Mouse (Mus musculus) olfactory bulb, adult 2 months (tissue): ENCODE results near the gene Dact1. TPM values are rescaled to one million over a fixed set of nuclear protein-coding genes. Genes with fewer than 3 reads are reported as not detected.

Experiments
- H3K27ac ChIP-seq: fragments of 200-500 bp; 2 replicates; pipeline ENCODE4 v1.5.1; 2012; ENCODE audit warnings: low read depth, low read length; ENCODE audit not compliant: insufficient read depth
- H3K4me1 ChIP-seq: fragments of 200-500 bp; 2 replicates; pipeline ENCODE4 v1.6.1; 2012; ENCODE audit warnings: low read length; ENCODE audit not compliant: control insufficient read depth, insufficient read depth
- H3K4me3 ChIP-seq: fragments of 200-500 bp; 2 replicates; pipeline ENCODE4 v1.5.1; 2012; ENCODE audit warnings: mild to moderate bottlenecking, low read depth, low read length, moderate library complexity; ENCODE audit not compliant: insufficient read depth
- CTCF ChIP-seq: fragments of 200-500 bp; IDR thresholded peaks from 2 replicates; pipeline ENCODE4 v1.5.1; 2012; ENCODE audit warnings: low read depth, mild to moderate bottlenecking, low read length, moderate library complexity; ENCODE audit not compliant: insufficient read depth
- POLR2A ChIP-seq: fragments of 200-500 bp; IDR thresholded peaks from 2 replicates; pipeline ENCODE4 v1.6.1; 2012; ENCODE audit warnings: mild to moderate bottlenecking, low read depth, low read length, moderate library complexity; ENCODE audit not compliant: insufficient read depth
- WGBS: fragments of 180-500 bp; shearing (Covaris S2); methylation state at CpG from one replicate; pipeline ENCODE4 v1.1.7; 2018; 5-methylcytosine and 5-hydroxymethylcytosine counted together
- polyA plus RNA-seq: library from polyadenylated mRNA; stranded (reverse); fragments of >200 nt; gene quantifications from 2 replicates; pipeline ENCODE4 v1.2.4, GENCODE M21; 2012; ENCODE audit warnings: low replicate concordance; ENCODE audit not compliant: missing spikeins, insufficient read depth, insufficient read length

Gene Dact1
- not detected in 2 replicates for polyA plus RNA-seq

DNA sequence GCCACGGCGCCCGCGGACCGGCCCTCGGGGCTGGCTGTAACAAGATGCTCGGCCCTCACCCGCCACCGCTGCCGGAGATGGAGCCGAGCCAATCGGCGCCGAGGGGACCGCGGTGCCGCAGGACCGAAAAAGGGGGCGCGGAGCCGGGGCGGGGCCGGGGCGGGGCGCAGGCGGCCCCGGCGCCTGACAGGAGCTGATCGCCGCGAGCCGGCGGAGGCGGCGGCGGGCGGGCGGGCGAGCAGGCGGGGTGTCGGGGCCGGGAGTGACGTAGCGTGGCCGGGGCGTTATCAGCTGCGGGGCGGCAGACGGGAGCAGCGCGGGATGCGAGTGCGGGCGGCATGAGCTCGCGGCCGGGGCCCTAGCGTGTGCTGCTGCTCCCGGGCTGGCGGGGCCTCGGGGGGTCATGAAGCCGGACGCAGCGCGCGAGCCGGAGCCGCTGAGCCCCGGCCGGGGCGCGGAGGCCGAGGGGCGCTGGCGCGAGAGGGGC is at the start of gene Dact1:
TSS of gene Dact1 (plus strand) at position 304 of the 487 bp plus-strand sequence.
- Histone ChIP-seq H3K4me1 (no peaks in the 10 kb centered on the region), H3K4me3 (peak within 1 kb of the TSS; percentile 80), H3K27ac (peak within 1 kb of the TSS; percentile 26; the same call in 1 of the 2 replicates)
- no peak for TF ChIP-seq POLR2A
- no peak for TF ChIP-seq CTCF
- under 1% methylated on average over 68 of the region's 76 CpGs for WGBS

GRCm38 (mm10) chr12:71264211-71264610 is 45.5 kb upstream of the Dact1 start:
- H3K27ac ChIP-seq, result no peak overlapping the region
- no peaks in the 10 kb centered on the region for H3K4me1 ChIP-seq
- 89% methylated on average over 4 of the region's 4 CpGs for WGBS
- TF ChIP-seq CTCF, result no peak
- no peak for TF ChIP-seq POLR2A
- H3K4me3 ChIP-seq, result no peak overlapping the region

- Histone ChIP-seq H3K4me3 (no peak overlapping the region), H3K27ac (no peak overlapping the region), H3K4me1 (no peaks in the 10 kb centered on the region)
- WGBS, result 91% methylated on average over 7 of the region's 7 CpGs
- TF ChIP-seq CTCF (no peak), POLR2A (no peak)
These were observed 40.3 kb upstream of the Dact1 start for GRCm38 (mm10) chr12:71269367-71269766.

DNA sequence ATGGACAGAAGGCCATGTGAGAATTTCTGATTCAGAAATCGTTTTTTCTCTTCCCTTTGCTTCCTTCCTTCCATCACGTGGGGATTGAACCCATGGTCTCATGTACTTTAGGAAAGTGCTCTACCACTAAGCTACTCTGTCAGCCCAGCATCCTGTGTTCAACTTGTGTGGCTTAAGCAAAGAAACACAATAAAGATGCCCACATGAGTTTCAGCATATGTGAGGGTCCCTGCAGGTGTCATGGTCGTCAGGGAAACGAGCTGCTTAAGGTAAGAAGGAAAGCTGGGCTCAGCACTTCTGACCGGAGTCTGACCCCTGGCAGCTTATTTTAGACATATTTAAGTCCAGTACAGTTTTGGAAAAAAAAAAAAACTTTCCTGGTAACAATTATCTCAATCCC is 38.6 kb upstream of the Dact1 start:
- Histone ChIP-seq H3K4me1 (no peaks in the 10 kb centered on the region), H3K4me3 (no peak overlapping the region), H3K27ac (no peak overlapping the region)
- WGBS, result 79% methylated on average over 5 of the region's 5 CpGs
- TF ChIP-seq POLR2A (no peak), CTCF (no peak)

GRCm38 (mm10) chr12:71274519-71275237 is 35.0 kb upstream of the Dact1 start:
- no peak overlapping the region for H3K4me3 ChIP-seq
- 83% methylated on average over 5 of the region's 5 CpGs for WGBS
- no peak overlapping the region for H3K27ac ChIP-seq
- peaks cover 3% of the 10 kb centered on the region; the same call in 1 of the 2 replicates for H3K4me1 ChIP-seq
- no peak for TF ChIP-seq POLR2A
- no peak for TF ChIP-seq CTCF

GRCm38 (mm10) chr12:71275906-71276595 is 33.6 kb upstream of the Dact1 start:
- H3K27ac ChIP-seq, result no peak overlapping the region
- H3K4me1 ChIP-seq, result peaks cover 3% of the 10 kb centered on the region; the same call in 1 of the 2 replicates
- TF ChIP-seq POLR2A (no peak), CTCF (no peak)
- WGBS, result 81% methylated on average over 8 of the region's 8 CpGs
- no peak overlapping the region for H3K4me3 ChIP-seq

DNA sequence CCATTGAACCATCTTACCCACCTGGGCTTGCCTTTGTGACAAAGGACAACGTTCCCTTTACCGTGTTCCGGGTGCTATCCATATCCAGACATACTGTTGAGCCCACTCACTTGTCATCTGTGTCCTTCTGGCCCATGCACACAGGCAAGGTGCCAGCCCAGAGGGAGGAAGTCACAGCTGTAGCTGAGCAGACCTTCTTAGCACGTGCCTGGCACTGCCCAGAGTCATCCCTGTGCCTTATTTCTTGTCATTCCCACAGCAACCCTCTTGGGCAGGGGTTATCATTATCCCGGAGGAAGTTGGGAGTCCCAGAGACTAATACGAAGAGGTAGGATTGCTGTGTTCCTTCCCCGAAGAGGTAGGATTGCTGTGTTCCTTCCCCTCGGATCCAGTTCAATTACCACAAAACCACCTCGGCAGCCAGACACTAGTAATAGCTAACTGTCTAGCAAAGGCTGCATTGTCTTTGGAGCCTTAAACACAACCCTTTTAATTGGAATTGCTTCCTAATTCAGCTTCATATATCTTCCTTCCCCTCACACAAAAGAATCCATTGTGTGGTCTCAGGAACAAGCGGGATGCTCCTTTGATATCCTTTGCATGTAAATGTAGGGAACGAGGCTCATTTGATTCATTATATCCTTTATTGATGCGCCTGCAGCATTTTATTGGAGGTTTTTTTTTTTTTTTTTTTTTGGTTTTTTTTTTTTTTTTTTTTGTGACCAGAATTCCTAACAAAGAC is 30.0 kb upstream of the Dact1 start:
- no peak overlapping the region for H3K27ac ChIP-seq
- WGBS, result 29% methylated on average over 12 of the region's 12 CpGs
- H3K4me1 ChIP-seq, result peaks cover 3% of the 10 kb centered on the region; the same call in 1 of the 2 replicates
- TF ChIP-seq POLR2A, result no peak
- no peak for TF ChIP-seq CTCF
- H3K4me3 ChIP-seq, result no peak overlapping the region

GRCm38 (mm10) chr12:71281201-71281768 is 28.4 kb upstream of the Dact1 start:
- Histone ChIP-seq H3K4me1 (peaks cover 3% of the 10 kb centered on the region; the same call in 1 of the 2 replicates), H3K27ac (no peak overlapping the region), H3K4me3 (no peak overlapping the region)
- 87% methylated on average over 12 of the region's 12 CpGs for WGBS
- TF ChIP-seq CTCF (no peak), POLR2A (no peak)

GRCm38 (mm10) chr12:71285399-71285798 is 24.3 kb upstream of the Dact1 start:
- no peak overlapping the region for H3K4me3 ChIP-seq
- no peak for TF ChIP-seq CTCF
- TF ChIP-seq POLR2A, result no peak
- H3K27ac ChIP-seq, result no peak overlapping the region
- no peaks in the 10 kb centered on the region for H3K4me1 ChIP-seq
